Mouse (Mus musculus): Measurements from ENCODE around the gene Ralgapa1. TPM values are rescaled to one million over a fixed set of nuclear protein-coding genes. Genes with fewer than 3 reads are reported as not detected.

Gene Ralgapa1
- 18.7 and 30.7 TPM in 2 replicates for polyA plus RNA-seq (2012; rRNA removed; ENCODE audit: low replicate concordance)

GRCm38 (mm10) chr12:55820661-55821314 is at the start of gene Ralgapa1:
Ralgapa1 (minus strand) TSS chr12:55821167.

GRCm38 (mm10) chr12:55836199-55836951 is 15.4 kb upstream of the Ralgapa1 start, which contains the start of gene Brms1l:
Brms1l (plus strand) TSS chr12:55836324.

GRCm38 (mm10) chr12:55598887-55599561 is 221.9 kb downstream of the Ralgapa1 start, which contains the start of gene Insm2:
Insm2 (plus strand) TSS chr12:55599427.

GRCm38 (mm10) chr12:55565206-55565605 is 255.8 kb downstream of the Ralgapa1 start, which contains the start of gene Aldoart2:
Aldoart2 (plus strand) TSS chr12:55565239.

Other genes with a start within 250 kb of the Ralgapa1 start
- gene Insm2, start 221.7 kb downstream of the Ralgapa1 start, polyA plus RNA-seq (2012; rRNA removed; ENCODE audit: low replicate concordance): not detected in 2 replicates
- 6.0 and 17.2 TPM in 2 replicates for gene Brms1l, start 15.2 kb upstream of the Ralgapa1 start, polyA plus RNA-seq (2012; rRNA removed; ENCODE audit: low replicate concordance)

Measured in mammary gland, adult 2 months (tissue).